Mouse (Mus musculus): ENCODE results near the gene Gtpbp3. TPM values are rescaled to one million over a fixed set of nuclear protein-coding genes. Genes with fewer than 3 reads are reported as not detected.

Gtpbp3 gene
- total and polyA plus RNA-seq, 3 experiments = 49.4 to 50.1 TPM; not detected in 1

GRCm38 (mm10) chr8:71464513-71465500 is 23.1 kb upstream of the Gtpbp3 start, which contains the start of gene Mrpl34 (continued):
- peak; percentile 80 to 99 (median 89) for TF ChIP-seq CTCF (IDR thresholded peaks at IDR 0.05 in 2 of 3, conservative IDR thresholded peaks at IDR 0.05 in 1 of 3; ENCODE audit: control insufficient read depth in 1 of 3, insufficient read depth in 1 of 3, low read depth in 2 of 3, low read length in 3 of 3, poor library complexity in 1 of 3, severe bottlenecking in 1 of 3)
- peak; percentile 65; the same call in 1 of the 2 replicates for TF ChIP-seq MYC (IDR thresholded peaks at IDR 0.05; ENCODE audit: low read depth, low read length)
- TF ChIP-seq BHLHE40 (IDR thresholded peaks at IDR 0.05; ENCODE audit: borderline replicate concordance, low read depth, low read length) = peak; percentile 80
- peak in 1 of 2 experiments; percentile 46; a peak in 1 of 4 replicates for TF ChIP-seq EP300 (IDR thresholded peaks at IDR 0.05; ENCODE audit: low read depth in 1 of 2, low read length in 2 of 2)
- no peak for TF ChIP-seq GATA1 (IDR thresholded peaks at IDR 0.05; ENCODE audit: low read depth, low read length)
- TF ChIP-seq MYB (IDR thresholded peaks at IDR 0.05; ENCODE audit: low read depth, low read length) = no peak
- no peak for TF ChIP-seq GABPA (IDR thresholded peaks at IDR 0.05; ENCODE audit: low read depth, low read length)
- peak; percentile 89 for TF ChIP-seq ELF1 (IDR thresholded peaks at IDR 0.05; ENCODE audit: low read depth, low read length)
- TF ChIP-seq JUND (IDR thresholded peaks at IDR 0.05; ENCODE audit: low read depth, low read length) = no peak
- TF ChIP-seq ZC3H11A (IDR thresholded peaks at IDR 0.05; ENCODE audit: low read depth, low read length) = no peak

- Histone ChIP-seq H3K9ac (ENCODE audit: control insufficient read depth, low read depth, low read length, poor library complexity, severe bottlenecking) (peak overlapping the region; percentile 80), H3K36me3 (ENCODE audit: control insufficient read depth in 1 of 2, insufficient read depth in 2 of 2, low read length in 2 of 2) (peaks cover 0 to 13% of the 10 kb centered on the region in 2 experiments; a peak in 1 of 4 replicates), H3K9me3 (replicated peaks; ENCODE audit: insufficient read depth, low read length) (no peaks in the 10 kb centered on the region), H3K79me2 (ENCODE audit: control insufficient read depth, insufficient read depth, low read length, poor library complexity) (peaks cover 22% of the 10 kb centered on the region), H3K27ac (ENCODE audit: control insufficient read depth, low read depth, low read length) (no peak overlapping the region), H3K4me1 (ENCODE audit: control insufficient read depth in 1 of 2, insufficient read depth in 2 of 2, low read length in 2 of 2) (peaks cover 0 to 24% of the 10 kb centered on the region in 2 experiments; a peak in 2 of 4 replicates), H3K27me3 (ENCODE audit: control insufficient read depth in 1 of 2, insufficient read depth in 2 of 2, low read length in 2 of 2) (no peaks in the 10 kb centered on the region), H3K4me3 (ENCODE audit: control insufficient read depth in 1 of 2, insufficient read depth in 1 of 2, low read depth in 2 of 2, low read length in 2 of 2) (peak overlapping the region; percentile 68 to 81)
- no peak for DNase-seq (ENCODE audit: low read depth, low spot score)
- no peak for TF ChIP-seq TAL1 (IDR thresholded peaks at IDR 0.05; ENCODE audit: low read length)
- TF ChIP-seq NELFE (IDR thresholded peaks at IDR 0.05; ENCODE audit: low read depth, low read length) = no peak
- no peak for TF ChIP-seq SMC3 (IDR thresholded peaks at IDR 0.05; ENCODE audit: low read depth, low read length)
- no peak for TF ChIP-seq TBP (IDR thresholded peaks at IDR 0.05; ENCODE audit: low read depth, low read length)
- no peak for TF ChIP-seq ZNF384 (IDR thresholded peaks at IDR 0.05; ENCODE audit: low read depth, low read length)
Measured at GRCm38 (mm10) chr8:71465733-71466132, 22.2 kb upstream of the Gtpbp3 start.

GRCm38 (mm10) chr8:71466198-71466597 is 21.7 kb upstream of the Gtpbp3 start:
- Histone ChIP-seq H3K4me1 (ENCODE audit: control insufficient read depth in 1 of 2, insufficient read depth in 2 of 2, low read length in 2 of 2) (peaks cover 0 to 24% of the 10 kb centered on the region in 2 experiments; a peak in 2 of 4 replicates), H3K79me2 (ENCODE audit: control insufficient read depth, insufficient read depth, low read length, poor library complexity) (peaks cover 25% of the 10 kb centered on the region), H3K27ac (ENCODE audit: control insufficient read depth, low read depth, low read length) (no peak overlapping the region), H3K36me3 (ENCODE audit: control insufficient read depth in 1 of 2, insufficient read depth in 2 of 2, low read length in 2 of 2) (peaks cover 0 to 13% of the 10 kb centered on the region in 2 experiments; a peak in 1 of 4 replicates), H3K4me3 (ENCODE audit: control insufficient read depth in 1 of 2, insufficient read depth in 1 of 2, low read depth in 2 of 2, low read length in 2 of 2) (no peak overlapping the region), H3K9ac (ENCODE audit: control insufficient read depth, low read depth, low read length, poor library complexity, severe bottlenecking) (no peak overlapping the region), H3K9me3 (replicated peaks; ENCODE audit: insufficient read depth, low read length) (no peaks in the 10 kb centered on the region), H3K27me3 (ENCODE audit: control insufficient read depth in 1 of 2, insufficient read depth in 2 of 2, low read length in 2 of 2) (no peaks in the 10 kb centered on the region)
- TF ChIP-seq UBTF (IDR thresholded peaks at IDR 0.05; ENCODE audit: borderline replicate concordance, insufficient read depth, low read depth, low read length) (no peak), MXI1 (IDR thresholded peaks at IDR 0.05; ENCODE audit: low read depth, low read length) (no peak), POLR2A (IDR thresholded peaks at IDR 0.05; ENCODE audit: control insufficient read depth in 1 of 2, insufficient read depth in 1 of 2, low read depth in 1 of 2, low read length in 2 of 2, poor library complexity in 1 of 2) (no peak), E2F4 (IDR thresholded peaks at IDR 0.05; ENCODE audit: borderline replicate concordance, low read depth, low read length) (no peak), JUND (IDR thresholded peaks at IDR 0.05; ENCODE audit: low read depth, low read length) (no peak), ETS1 (IDR thresholded peaks at IDR 0.05; ENCODE audit: low read depth, low read length) (no peak), ELF1 (IDR thresholded peaks at IDR 0.05; ENCODE audit: low read depth, low read length) (no peak), ZNF384 (IDR thresholded peaks at IDR 0.05; ENCODE audit: low read depth, low read length) (no peak), ZKSCAN1 (IDR thresholded peaks at IDR 0.05; ENCODE audit: low read depth, low read length) (no peak), GABPA (IDR thresholded peaks at IDR 0.05; ENCODE audit: low read depth, low read length) (no peak), TCF12 (IDR thresholded peaks at IDR 0.05; ENCODE audit: low read depth, low read length) (no peak), NRF1 (IDR thresholded peaks at IDR 0.05; ENCODE audit: insufficient read depth, low read depth, low read length, poor library complexity, severe bottlenecking) (no peak), HCFC1 (IDR thresholded peaks at IDR 0.05; ENCODE audit: low read depth, low read length) (no peak), SIN3A (IDR thresholded peaks at IDR 0.05; ENCODE audit: low read length) (no peak), RCOR1 (IDR thresholded peaks at IDR 0.05; ENCODE audit: low read depth, low read length) (no peak), TAL1 (IDR thresholded peaks at IDR 0.05; ENCODE audit: low read length) (no peak), SMC3 (IDR thresholded peaks at IDR 0.05; ENCODE audit: low read depth, low read length) (no peak)
- DNase-seq (ENCODE audit: low read depth, low spot score) = no peak

All from MEL (cell line).